Mouse (Mus musculus): ENCODE data around the gene Gm20388.

Gene Gm20388

DNA sequence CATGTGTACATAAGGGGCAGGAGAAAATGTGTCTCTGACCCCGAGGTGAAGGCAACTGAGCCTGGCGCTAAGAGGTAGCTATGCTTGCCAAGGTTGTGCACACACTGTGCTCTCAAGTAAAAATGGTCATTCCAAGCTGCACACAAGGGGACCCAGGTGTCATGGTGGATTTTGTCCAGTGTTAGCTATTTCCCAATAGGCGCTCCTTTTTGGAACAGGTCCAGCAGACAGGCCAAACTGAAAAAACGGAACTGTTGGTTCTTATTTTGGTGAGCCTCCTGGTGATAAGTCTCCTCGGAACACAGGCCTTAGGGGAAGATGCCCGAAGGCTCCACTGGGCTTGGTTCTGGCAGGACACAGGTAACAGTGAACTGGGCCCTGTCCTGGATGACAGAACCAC is 2543.8 kb downstream of the Gm20388 start:
- no peak for DNase-seq (ENCODE audit: low read depth in 2 of 2, low spot score in 2 of 2)

DNA sequence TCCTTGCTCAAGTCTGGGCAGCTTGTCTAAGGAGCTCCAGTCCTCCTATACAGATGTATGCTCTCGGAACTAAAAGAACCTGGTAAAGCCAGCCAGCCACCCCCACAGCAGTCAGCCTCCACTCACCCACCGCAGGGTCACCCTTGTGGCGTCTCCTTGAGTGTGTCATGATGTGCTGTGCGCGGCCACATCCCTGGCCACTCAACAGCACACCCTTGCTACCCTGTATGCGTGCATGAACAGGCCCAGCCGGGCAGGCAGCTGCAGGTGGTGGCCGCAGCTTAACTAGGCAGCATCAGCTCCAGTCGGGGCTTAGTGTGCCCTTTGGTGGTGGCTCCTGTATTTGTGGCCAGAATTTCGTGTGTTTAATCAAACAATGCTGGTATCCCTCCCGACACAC is 2546.5 kb downstream of the Gm20388 start:
- no peak for DNase-seq (ENCODE audit: low read depth in 2 of 2, low spot score in 2 of 2)

DNA sequence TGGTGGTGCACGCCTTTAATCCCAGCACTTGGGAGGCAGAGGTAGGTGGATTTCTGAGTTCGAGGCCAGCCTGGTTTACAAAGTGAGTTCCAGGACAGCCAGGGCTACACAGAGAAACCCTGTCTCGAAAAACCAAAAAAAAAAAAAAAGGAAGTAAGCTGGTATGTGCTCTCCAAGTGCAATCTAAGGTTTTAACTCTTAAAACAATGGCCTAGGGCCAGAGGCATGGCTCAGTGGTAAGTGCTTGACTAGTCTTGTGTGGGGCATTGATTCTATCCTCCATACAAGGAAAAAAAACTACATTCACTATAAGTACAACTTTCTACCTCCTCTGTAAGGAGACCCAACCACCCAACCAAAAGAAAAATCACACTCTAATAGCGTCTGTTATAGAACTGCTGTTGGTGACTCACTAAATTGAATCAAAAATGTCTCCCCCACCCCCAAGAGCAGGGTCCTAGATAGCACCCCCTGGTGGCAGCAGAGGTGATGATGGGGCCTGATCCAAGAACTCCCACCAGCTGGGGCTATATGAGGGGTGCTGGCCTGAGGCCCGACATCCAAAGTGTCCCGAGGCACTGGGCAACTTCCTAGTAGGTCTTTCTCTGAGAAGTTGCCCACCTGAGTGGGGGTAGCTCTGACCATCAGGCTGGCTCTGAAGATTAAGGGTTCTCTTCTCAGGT is 2548.7 kb downstream of the Gm20388 start:
- DNase-seq (ENCODE audit: low read depth in 2 of 2, low spot score in 2 of 2), result peak; percentile 51 to 74

DNA sequence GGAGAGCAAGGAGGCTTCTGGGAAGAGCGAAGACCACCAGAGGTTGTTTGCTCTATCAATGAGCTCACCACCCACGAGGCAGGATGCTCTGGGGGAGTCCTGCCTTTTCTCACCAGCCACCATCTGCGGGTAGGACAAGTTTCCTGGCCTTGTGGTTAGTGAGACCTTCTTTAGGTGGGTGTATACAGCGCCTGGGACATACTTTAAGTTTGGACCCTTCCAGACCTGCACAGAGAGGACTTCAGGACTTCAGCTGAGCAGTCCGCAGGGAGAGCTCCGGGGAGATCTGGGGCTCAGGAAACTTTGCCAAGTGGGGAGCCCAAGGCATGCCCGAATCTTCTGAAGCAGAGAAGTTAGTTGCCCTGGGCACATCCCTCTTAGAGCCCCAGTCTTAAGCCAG is 2549.3 kb downstream of the Gm20388 start:
- peak; percentile 42 to 46 for DNase-seq (ENCODE audit: low read depth in 2 of 2, low spot score in 2 of 2)

DNA sequence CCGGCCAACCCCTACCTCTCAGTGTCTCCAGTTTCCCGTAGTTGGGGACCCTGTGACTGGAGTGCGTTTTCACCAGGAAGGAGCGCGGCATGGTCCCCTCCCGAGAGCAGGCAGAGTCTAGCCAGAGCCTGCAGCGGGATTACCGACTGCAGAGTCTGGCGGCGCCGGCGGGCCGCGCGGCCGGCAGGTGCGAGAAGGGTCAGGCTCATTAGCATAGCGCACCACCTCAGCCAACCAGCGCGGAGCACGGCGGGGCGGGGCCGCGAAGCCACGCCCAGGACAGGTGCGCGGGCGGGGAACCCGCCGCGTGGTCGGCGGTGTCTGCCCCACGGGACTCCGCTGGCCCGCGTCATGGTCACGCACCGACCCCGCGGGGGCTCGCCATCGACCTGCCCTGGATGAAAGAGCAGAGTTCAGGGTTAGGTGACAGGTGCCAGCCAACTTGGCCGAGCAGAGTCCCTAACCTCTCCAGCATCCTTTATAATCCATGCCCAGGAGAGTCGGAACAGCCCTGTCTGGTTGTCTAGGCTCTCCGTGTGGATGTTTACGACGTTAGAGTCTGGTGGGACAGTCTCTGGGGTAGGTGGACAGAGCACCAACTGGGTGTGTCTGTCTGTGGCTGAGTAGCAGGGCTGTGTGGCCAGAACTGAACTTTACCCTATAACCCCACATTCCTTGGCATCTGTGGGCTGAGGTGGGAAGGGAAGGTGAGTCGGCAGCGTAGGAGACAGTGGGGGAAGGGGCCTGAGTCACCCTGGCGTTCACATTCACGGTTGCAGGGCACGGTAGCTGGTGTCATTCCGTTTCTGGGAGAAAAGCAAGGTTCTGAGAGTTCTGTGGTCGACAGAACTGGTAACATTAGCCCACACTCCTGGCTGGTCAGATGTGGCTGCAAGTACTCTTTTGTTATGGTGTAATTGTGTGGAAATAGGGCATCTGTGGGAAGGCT is 2550.2 kb downstream of the Gm20388 start, which contains the start of gene Snai3:
TSS of gene Snai3 (minus strand) at position 210 of the 949 bp plus-strand sequence.
- peak; percentile 37 to 50 for DNase-seq (ENCODE audit: low read depth in 2 of 2, low spot score in 2 of 2)

DNA sequence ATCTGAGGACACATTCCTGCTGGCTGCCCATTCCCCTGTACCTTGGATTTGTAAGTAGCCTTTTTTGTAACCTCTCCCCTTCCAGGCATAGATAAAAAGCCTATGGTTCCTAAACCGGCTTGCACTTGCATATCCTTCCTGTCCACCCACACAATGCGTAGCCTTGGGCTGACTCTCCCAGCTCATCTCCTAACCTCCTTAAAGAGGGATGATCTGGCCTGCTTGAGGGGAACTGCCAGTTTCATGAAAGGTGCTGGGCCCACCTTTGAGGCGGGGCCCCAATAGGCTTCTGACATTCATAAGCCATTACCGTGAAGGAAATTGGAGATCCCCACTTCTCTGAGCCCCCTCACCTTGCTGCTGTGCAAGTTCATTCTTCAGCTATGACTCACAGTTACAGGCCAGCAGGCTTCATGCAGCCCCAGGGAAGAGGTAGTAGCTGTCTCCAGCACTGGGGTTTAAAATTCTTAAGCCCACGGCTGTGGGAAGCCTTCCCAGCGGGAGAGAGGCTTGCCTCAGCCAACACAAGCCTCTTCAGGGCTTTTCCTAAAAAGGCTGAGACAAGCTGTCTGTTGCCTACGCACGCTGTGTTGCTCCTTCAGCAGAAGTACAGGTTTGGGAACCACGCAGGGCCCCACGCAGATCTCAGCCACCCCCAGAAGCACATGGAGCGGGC is 2551.0 kb downstream of the Gm20388 start:
- DNase-seq (ENCODE audit: low read depth in 2 of 2, low spot score in 2 of 2), result no peak

DNA sequence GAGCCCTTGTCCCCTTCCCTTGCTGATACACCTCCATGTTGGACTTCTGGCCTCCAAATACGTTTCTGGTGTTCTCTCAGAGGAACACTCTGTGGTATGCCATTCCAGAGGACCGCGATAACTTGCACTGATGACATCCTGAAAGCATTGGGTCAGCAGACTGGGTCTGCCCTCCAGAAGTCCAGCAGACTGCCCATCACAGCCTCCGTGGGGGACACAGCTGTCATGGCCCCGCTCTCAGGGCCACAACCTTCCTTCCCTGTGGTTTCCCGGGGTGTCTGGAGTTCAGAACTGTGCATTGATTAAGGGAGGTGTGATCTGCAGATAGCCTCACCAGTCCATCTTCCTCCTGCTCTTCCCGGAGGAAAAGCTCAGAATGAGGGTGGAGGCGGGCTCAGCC is 2551.9 kb downstream of the Gm20388 start:
- DNase-seq (ENCODE audit: low read depth in 2 of 2, low spot score in 2 of 2), result no peak

DNA sequence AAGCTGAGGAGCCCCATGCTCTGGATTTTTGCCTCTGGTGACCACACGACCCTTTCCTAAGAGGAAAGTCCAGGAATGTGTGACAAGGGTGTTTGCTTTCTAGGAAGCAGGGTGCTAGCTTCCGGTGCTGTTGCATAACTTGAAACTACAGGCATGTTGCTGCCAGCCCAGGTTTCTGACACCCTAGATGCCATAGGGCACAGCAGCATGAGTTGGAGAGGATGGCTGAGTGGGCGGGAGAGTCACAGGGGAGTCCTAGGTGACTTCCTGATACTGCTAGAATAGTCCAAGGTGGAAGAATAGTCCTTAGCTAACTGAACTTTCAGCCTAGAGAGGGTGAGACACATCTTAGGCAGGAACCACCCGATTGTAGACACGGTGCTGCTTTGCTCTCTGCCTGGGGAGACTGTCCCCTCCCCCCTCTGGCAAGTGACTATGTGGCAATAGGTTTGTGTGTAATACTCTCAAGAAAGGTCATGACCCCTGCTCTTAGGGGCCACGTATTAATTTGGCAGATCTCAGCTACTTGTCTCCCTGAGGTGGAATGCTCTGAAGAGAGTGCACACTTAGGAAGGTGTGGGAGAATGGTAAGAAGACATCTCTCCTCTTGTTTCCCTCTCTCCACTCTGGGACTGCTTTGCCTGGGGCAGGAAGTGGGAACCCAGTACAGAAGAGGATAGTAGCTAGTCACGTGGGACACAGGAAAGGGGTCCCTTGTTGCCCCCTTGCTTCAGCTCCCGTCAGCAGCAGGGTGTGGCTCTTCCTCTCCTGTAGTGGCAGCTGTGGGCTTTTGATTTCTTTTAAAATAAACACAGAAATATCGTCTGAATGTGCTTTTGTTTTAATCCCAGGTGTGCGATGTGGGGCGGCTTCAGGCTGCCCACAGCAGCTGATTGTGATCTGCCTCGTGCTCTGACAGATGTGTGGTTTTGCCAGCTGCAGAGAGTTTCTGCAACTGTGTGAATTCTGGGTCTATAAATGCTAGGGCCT is 2553.3 kb downstream of the Gm20388 start:
- DNase-seq (ENCODE audit: low read depth in 2 of 2, low spot score in 2 of 2), result peak; percentile 66 to 68

DNA sequence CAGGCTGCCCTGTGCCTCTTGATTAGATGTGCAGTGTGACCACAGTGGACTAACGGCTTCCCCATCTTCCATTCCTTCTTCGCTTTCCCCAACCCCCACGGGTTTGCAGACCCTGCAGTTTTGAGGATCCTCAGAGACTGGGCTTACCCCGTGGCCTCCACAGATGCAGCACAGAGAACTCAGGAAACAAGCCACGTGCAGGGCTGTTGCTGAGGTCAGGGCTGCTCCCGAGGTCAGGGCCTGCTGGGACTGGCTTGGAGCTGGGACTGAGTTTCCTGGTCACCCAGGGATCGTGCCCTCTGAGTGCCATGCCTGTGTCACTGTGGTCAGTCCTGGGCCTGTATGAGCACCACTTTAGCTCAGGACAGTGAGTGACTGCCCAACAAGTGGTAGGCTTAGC is 2554.3 kb downstream of the Gm20388 start:
- no peak for DNase-seq (ENCODE audit: low read depth in 2 of 2, low spot score in 2 of 2)

DNA sequence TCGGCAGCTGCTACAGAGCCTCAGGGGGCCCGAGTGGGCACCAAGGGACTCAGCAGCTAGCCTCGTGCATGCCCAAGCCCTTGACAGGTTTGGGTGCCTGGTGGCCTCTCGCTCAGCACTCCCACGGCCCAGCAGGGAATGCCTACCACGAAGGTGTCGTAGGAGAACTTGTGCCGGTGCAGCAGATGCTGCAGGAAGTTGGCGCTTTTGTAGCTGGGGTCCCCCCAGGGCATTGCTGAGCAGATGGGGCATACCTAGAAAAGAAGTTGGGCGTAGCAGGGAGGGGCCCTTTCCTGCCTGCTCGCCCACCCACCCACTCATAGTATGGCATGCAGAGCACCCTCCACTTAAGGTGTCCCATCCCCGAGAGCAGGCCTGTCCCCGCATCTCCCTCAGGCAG is 2557.2 kb downstream of the Gm20388 start:
- no peak for DNase-seq (ENCODE audit: low read depth in 2 of 2, low spot score in 2 of 2)

DNA sequence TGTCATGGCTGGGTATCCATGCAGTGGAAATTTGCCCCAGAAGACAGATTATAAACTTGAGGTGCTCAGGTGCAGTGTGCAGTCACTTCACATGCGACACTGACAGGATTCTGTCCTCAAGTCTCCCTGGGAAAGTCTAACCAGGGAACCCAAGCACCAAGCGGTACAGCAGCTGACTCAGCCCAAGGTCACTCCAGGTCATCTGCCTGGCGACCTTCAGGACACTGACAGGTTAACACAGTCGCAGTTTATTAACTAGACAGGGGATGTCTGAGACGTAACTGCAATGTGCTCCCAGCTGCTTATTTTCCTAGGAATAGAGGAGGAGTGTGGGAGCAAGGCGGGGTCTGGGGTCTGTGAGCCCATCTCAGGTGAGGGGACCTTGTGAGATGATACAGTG is 2558.8 kb downstream of the Gm20388 start:
- no peak for DNase-seq (ENCODE audit: low read depth in 2 of 2, low spot score in 2 of 2)

DNA sequence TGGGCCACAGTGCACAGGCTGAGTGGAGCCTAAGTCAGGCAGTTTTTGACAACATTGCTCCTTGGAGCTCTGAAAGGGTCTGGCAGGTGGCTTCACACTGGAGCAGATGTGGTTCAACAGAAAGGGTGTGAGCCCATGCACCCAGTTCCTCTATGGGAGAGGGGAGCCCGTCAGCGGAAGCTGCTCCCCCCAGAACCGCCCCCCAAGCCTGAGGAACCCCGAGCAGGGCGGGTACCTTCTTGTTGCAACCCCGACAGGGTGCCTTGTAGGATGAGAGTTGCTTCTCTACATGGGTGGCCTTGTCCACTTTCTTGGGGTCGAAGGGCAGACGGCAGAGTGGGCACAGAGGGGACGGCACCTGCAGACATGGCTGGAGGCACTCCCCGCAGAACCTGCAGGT is 2559.3 kb downstream of the Gm20388 start:
- DNase-seq (ENCODE audit: low read depth in 2 of 2, low spot score in 2 of 2), result peak; percentile 20 to 41

DNA sequence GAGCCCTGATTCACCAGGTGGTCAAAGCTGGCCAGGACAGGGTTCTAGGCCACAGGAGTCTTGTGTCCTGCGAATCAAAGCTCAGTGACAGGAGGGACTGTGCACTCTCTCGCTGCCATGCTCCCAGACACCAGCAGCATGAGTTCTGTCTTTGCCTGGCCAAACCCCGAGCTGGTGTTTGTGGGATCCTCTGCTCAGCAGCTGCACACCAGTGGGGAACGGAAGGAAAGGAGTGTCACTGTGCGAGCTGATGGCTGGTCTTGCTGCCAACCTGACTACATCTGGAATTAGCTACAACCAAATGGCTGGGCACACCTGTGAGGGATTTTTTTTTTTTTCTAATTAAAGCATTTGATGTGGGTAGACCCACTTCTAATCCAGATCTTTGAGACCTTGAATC is 2560.1 kb downstream of the Gm20388 start:
- DNase-seq (ENCODE audit: low read depth in 2 of 2, low spot score in 2 of 2), result peak in 1 of 2 experiments; percentile 15

DNA sequence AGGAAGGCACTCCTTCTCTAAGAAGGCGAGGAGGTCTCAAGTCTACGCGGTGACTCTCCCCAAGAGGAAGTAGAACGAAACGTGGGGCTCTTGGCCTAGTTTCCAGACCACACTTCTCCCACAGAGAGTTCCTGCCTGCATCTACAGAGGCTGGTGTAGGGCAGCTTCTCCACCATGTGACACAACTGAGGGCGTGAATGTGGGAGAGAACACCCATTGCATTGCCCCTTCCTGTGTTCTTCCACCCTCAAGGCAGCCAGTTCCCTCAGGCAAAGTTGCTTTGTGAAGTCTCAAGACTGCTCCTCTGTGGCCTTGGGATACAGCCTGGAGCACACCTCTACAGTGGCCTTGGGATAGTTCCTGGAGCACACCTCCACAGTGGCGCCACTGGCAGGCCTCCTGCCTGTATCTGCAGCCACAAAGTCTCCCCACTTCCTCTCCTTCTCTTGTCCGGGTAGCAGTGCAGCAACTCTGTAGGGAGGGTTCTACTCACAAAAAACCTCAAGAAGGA is 2563.3 kb downstream of the Gm20388 start:
- peak; percentile 32 to 56 for DNase-seq (ENCODE audit: low read depth in 2 of 2, low spot score in 2 of 2)

DNA sequence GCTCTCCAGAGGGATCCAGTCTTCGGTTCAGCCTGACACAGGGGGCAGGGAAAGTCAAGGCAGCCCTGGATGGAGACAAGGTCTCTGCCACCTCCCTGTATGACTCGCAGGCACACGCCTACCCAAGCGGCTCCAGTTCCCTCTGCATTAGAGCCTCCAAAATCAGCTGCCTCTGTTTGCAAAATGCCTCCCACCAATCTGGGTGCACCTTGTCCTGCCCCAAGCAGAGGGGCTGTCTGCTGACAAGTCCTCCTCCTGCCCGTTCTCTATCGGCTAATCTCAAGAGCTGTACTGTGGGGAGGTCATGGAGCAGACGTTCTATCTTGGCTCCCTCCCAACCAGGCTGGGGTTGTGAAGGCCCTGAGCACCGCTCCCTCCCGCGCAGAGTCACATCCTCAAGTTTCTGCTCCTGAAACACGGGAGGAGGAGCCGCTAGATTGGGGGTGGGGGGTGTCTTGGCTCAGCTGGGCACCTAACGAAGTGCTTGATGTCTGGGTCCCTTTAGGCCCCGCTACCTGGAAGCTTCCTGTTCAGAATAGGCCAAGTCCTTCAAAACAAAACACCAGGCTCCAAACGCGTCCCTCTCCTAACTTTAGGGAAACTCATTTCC is 2564.4 kb downstream of the Gm20388 start:
- peak in 1 of 2 experiments; percentile 24 for DNase-seq (ENCODE audit: low read depth in 2 of 2, low spot score in 2 of 2)

DNA sequence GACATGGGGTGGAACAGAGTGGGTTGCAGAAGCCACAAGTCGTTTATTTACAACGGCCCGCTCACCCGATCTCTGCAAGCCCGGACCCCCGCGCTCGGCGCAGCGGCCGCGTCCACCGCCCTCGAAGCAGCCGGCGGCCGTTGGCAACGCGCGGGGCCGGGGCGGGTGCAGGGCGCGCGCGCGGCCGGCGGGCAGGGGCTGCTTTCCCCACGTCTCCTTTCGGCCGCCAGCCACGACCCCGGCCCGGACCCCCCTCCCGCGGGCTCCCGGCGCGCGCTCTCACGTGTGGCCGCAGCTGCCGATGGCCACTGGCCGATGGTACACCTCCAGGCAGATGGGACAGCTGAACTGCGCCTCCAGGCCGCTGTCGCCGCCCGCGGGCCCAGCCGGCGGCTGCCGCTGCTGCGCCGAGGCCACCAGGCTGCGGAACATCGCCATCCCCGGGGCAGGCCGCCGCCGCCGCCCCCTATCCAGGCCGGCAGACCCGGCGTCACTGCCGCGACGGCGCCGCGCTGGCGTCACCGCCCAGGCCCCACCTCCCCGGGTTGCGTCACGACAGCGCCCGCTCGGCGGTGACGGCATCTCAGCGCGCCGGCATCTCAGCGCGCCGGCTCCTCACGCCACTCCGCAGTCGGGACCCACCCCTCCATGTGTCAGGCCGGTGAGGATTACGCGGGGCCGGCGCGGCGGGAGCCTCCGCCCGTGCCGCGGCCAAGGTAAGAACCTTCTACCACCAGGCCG is 2565.1 kb downstream of the Gm20388 start, which contains the start of the genes Rnf166 and Ctu2:
TSS of gene Rnf166 (minus strand) at position 485 of the 741 bp plus-strand sequence.
TSS of gene Ctu2 (plus strand) at position 564 of the 741 bp plus-strand sequence.
- peak; percentile 91 to 94 for DNase-seq (ENCODE audit: low read depth in 2 of 2, low spot score in 2 of 2)

DNA sequence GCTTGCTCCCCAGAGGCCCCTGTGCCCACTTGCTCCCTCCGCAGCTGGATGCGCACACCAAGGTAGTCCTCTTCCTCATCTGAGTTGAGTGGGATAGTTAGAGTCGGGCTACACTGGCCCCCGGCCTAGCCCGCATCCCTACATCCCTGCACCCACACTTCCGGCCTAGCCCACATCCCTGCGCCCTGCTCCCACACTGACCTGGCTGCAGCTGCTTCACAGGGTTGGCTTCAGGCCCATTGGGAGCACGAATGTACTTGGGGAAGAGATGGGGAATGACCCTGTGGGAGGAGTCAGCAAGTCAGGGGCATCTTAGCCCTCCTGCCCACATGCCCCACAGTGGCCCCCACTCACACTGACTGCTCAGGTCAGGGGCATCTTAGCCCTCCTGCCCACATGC is 2571.8 kb downstream of the Gm20388 start:
- no peak for DNase-seq (ENCODE audit: low read depth in 2 of 2, low spot score in 2 of 2)

DNA sequence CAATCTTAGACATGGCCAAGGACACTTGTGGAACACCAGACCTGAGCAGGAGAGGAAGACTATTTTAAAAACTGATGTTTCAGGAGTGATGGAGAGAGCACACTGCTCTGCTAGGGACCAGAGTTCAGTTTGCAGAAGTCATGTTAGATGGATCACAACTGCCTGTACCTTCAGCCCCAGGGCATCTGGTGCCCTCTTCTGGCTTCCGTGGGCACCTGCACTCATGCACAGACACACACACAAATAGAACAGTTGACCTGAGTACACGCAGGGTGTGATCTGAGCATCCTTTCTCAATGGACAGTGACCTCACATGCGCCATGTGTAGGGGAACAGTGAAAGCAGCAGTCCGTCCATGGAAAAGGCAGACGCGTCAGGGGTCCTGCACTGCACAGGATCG is 2573.2 kb downstream of the Gm20388 start:
- no peak for DNase-seq (ENCODE audit: low read depth in 2 of 2, low spot score in 2 of 2)

DNA sequence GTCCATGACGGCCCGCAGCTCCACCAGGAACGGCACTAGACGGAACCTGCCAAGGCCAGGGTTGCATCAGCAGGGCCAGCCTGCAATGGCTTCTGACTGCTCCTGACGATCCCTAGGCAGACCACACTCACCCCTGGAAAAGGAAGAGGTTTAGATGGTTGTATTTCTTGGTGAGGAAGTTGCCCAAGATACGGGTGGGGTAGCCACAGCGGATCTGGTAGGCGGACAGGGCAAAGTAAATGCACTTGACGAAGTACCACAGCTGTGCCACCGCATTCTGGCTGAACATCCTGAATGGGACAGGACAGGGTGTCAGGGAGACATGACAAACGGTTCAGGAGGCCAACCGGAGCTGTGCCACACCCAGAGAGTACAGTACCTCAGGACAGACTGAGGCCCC is 2574.2 kb downstream of the Gm20388 start:
- no peak for DNase-seq (ENCODE audit: low read depth in 2 of 2, low spot score in 2 of 2)
